Mouse (Mus musculus) layer of hippocampus, adult 11-12 months (tissue): ENCODE measurements around the gene Slc16a13.

Source experiments
- DNase-seq: peaks from one replicate; pipeline ENCODE4 v3.0.0; 2022; ENCODE audit warnings: low spot score

The Slc16a13 gene

GRCm38 (mm10) chr11:70230239-70230727, 9.4 kb upstream of the Slc16a13 start:
- peak; percentile 72 for DNase-seq

GRCm38 (mm10) chr11:70229260-70230010, 8.6 kb upstream of the Slc16a13 start, which contains the start of gene Bcl6b:
TSS of gene Bcl6b (minus strand) at chr11:70229798.
- no peak for DNase-seq

- DNase-seq = peak; percentile 78
Observed at GRCm38 (mm10) chr11:70228828-70229227, 8.0 kb upstream of the Slc16a13 start.

GRCm38 (mm10) chr11:70227661-70228245, 6.9 kb upstream of the Slc16a13 start:
- DNase-seq = no peak

- DNase-seq = no peak
Observed at GRCm38 (mm10) chr11:70227126-70227525, 6.3 kb upstream of the Slc16a13 start.

- DNase-seq = no peak
Observed at GRCm38 (mm10) chr11:70226602-70226890, 5.7 kb upstream of the Slc16a13 start.

- DNase-seq = no peak
Observed at GRCm38 (mm10) chr11:70225798-70226601, 5.1 kb upstream of the Slc16a13 start.

GRCm38 (mm10) chr11:70223724-70224123, 2.9 kb upstream of the Slc16a13 start:
- DNase-seq = no peak

- DNase-seq = no peak
Observed at GRCm38 (mm10) chr11:70221603-70222500, 988 bp upstream of the Slc16a13 start.

GRCm38 (mm10) chr11:70220323-70220722, 541 bp downstream of the Slc16a13 start:
- no peak for DNase-seq

GRCm38 (mm10) chr11:70219873-70220272, 991 bp downstream of the Slc16a13 start:
- DNase-seq = no peak

GRCm38 (mm10) chr11:70218741-70219470, 2.0 kb downstream of the Slc16a13 start:
- DNase-seq = no peak

- no peak for DNase-seq
Observed at GRCm38 (mm10) chr11:70218039-70218438, 2.8 kb downstream of the Slc16a13 start.

GRCm38 (mm10) chr11:70216103-70216502, 4.8 kb downstream of the Slc16a13 start:
- no peak for DNase-seq

- peak; percentile 19 for DNase-seq
Observed at GRCm38 (mm10) chr11:70215301-70215700, 5.6 kb downstream of the Slc16a13 start.

GRCm38 (mm10) chr11:70214856-70215209, 6.0 kb downstream of the Slc16a13 start:
- DNase-seq = no peak

GRCm38 (mm10) chr11:70214191-70214855, 6.5 kb downstream of the Slc16a13 start:
- DNase-seq = peak; percentile 27

- DNase-seq = peak; percentile 38
Observed at GRCm38 (mm10) chr11:70213736-70214135, 7.1 kb downstream of the Slc16a13 start.

- peak; percentile 76 for DNase-seq
Observed at GRCm38 (mm10) chr11:70212896-70213295, 8.0 kb downstream of the Slc16a13 start.

- DNase-seq = peak; percentile 5
Observed at GRCm38 (mm10) chr11:70212423-70212822, 8.4 kb downstream of the Slc16a13 start, which contains the start of gene Slc16a11. TSS of gene Slc16a11 (plus strand) at chr11:70212752.
